Mouse (Mus musculus): ENCODE data around the gene Pde4d. TPM values are rescaled to one million over a fixed set of nuclear protein-coding genes. Genes with fewer than 3 reads are reported as not detected.

The Pde4d gene
- total and polyA plus RNA-seq, 2 experiments from 2014 or later: 19.0 to 103 TPM

- DNase-seq (ENCODE audit: low spot score) (no peak), ATAC-seq (ENCODE audit: low FRiP score) (no peak)
- H3K4me2 ChIP-seq (ENCODE audit: low read depth, low read length, poor library complexity, severe bottlenecking): no peak overlapping the region
- H3K27ac ChIP-seq (ENCODE audit: low read depth, low read length): no peak overlapping the region
- no peaks in the 10 kb centered on the region for H3K9me3 ChIP-seq (ENCODE audit: low read length)
- H3K36me3 ChIP-seq (ENCODE audit: insufficient read depth, low read length): no peaks in the 10 kb centered on the region
- H3K9ac ChIP-seq (replicated peaks; ENCODE audit: low read length, poor library complexity, severe bottlenecking): no peak overlapping the region
- no peaks in the 10 kb centered on the region for H3K4me1 ChIP-seq (ENCODE audit: insufficient read depth, low read length)
- WGBS: 50% methylated on average over 1 of the region's 1 CpGs
- no peaks in the 10 kb centered on the region for H3K27me3 ChIP-seq (ENCODE audit: insufficient read depth, low read length)
- TF ChIP-seq CTCF (IDR thresholded peaks at IDR 0.05): no peak
- H3K4me3 ChIP-seq (ENCODE audit: low read depth, low read length): no peak overlapping the region
These were observed 1414.1 kb downstream of the Pde4d start for GRCm38 (mm10) chr13:109863826-109864225.

GRCm38 (mm10) chr13:109864311-109864710 is 1414.6 kb downstream of the Pde4d start:
- WGBS: 90% methylated on average over 6 of the region's 6 CpGs

GRCm38 (mm10) chr13:109880392-109880791 is 1430.6 kb downstream of the Pde4d start:
- Histone ChIP-seq H3K27ac (ENCODE audit: low read depth, low read length) (no peak overlapping the region), H3K9ac (replicated peaks; ENCODE audit: low read length, poor library complexity, severe bottlenecking) (no peak overlapping the region), H3K4me3 (ENCODE audit: low read depth, low read length) (no peak overlapping the region), H3K36me3 (ENCODE audit: insufficient read depth, low read length) (no peaks in the 10 kb centered on the region), H3K27me3 (ENCODE audit: insufficient read depth, low read length) (no peaks in the 10 kb centered on the region), H3K4me1 (ENCODE audit: insufficient read depth, low read length) (no peaks in the 10 kb centered on the region), H3K9me3 (ENCODE audit: low read length) (no peaks in the 10 kb centered on the region), H3K4me2 (ENCODE audit: low read depth, low read length, poor library complexity, severe bottlenecking) (no peak overlapping the region)
- ATAC-seq (ENCODE audit: low FRiP score) (no peak), DNase-seq (ENCODE audit: low spot score) (peak; percentile 23)
- 50% methylated on average over 8 of the region's 8 CpGs for WGBS
- no peak for TF ChIP-seq CTCF (IDR thresholded peaks at IDR 0.05)

More at GRCm38 (mm10) chr13:109864311-109864710, 1414.6 kb downstream of the Pde4d start:
- H3K36me3 ChIP-seq (ENCODE audit: insufficient read depth, low read length): no peaks in the 10 kb centered on the region
- H3K9me3 ChIP-seq (ENCODE audit: low read length): no peaks in the 10 kb centered on the region
- TF ChIP-seq CTCF (IDR thresholded peaks at IDR 0.05): no peak
- H3K27me3 ChIP-seq (ENCODE audit: insufficient read depth, low read length): no peaks in the 10 kb centered on the region
- H3K4me3 ChIP-seq (ENCODE audit: low read depth, low read length): no peak overlapping the region
- no peak overlapping the region for H3K9ac ChIP-seq (replicated peaks; ENCODE audit: low read length, poor library complexity, severe bottlenecking)
- H3K4me2 ChIP-seq (ENCODE audit: low read depth, low read length, poor library complexity, severe bottlenecking): no peak overlapping the region
- DNase-seq (ENCODE audit: low spot score): no peak
- H3K4me1 ChIP-seq (ENCODE audit: insufficient read depth, low read length): no peaks in the 10 kb centered on the region
- no peak for ATAC-seq (ENCODE audit: low FRiP score)
- no peak overlapping the region for H3K27ac ChIP-seq (ENCODE audit: low read depth, low read length)

GRCm38 (mm10) chr13:109881161-109881857 is 1431.6 kb downstream of the Pde4d start:
- no peak overlapping the region for H3K9ac ChIP-seq (replicated peaks; ENCODE audit: low read length, poor library complexity, severe bottlenecking)
- H3K4me3 ChIP-seq (ENCODE audit: low read depth, low read length): no peak overlapping the region
- TF ChIP-seq CTCF (IDR thresholded peaks at IDR 0.05): no peak
- H3K4me1 ChIP-seq (ENCODE audit: insufficient read depth, low read length): no peaks in the 10 kb centered on the region
- no peak overlapping the region for H3K27ac ChIP-seq (ENCODE audit: low read depth, low read length)
- DNase-seq (ENCODE audit: low spot score) (no peak), ATAC-seq (ENCODE audit: low FRiP score) (no peak)
- no peak overlapping the region for H3K4me2 ChIP-seq (ENCODE audit: low read depth, low read length, poor library complexity, severe bottlenecking)
- H3K9me3 ChIP-seq (ENCODE audit: low read length): no peaks in the 10 kb centered on the region
- H3K36me3 ChIP-seq (ENCODE audit: insufficient read depth, low read length): no peaks in the 10 kb centered on the region
- no peaks in the 10 kb centered on the region for H3K27me3 ChIP-seq (ENCODE audit: insufficient read depth, low read length)
- 88% methylated on average over 11 of the region's 11 CpGs for WGBS

GRCm38 (mm10) chr13:109883636-109884035 is 1433.9 kb downstream of the Pde4d start:
- no peak for TF ChIP-seq CTCF (IDR thresholded peaks at IDR 0.05)
- WGBS: 77% methylated on average over 5 of the region's 5 CpGs
- no peak overlapping the region for H3K4me2 ChIP-seq (ENCODE audit: low read depth, low read length, poor library complexity, severe bottlenecking)
- H3K36me3 ChIP-seq (ENCODE audit: insufficient read depth, low read length): no peaks in the 10 kb centered on the region
- H3K27me3 ChIP-seq (ENCODE audit: insufficient read depth, low read length): no peaks in the 10 kb centered on the region
- ATAC-seq (ENCODE audit: low FRiP score) (no peak), DNase-seq (ENCODE audit: low spot score) (no peak)
- H3K4me1 ChIP-seq (ENCODE audit: insufficient read depth, low read length): no peaks in the 10 kb centered on the region
- no peak overlapping the region for H3K27ac ChIP-seq (ENCODE audit: low read depth, low read length)
- H3K4me3 ChIP-seq (ENCODE audit: low read depth, low read length): no peak overlapping the region
- H3K9ac ChIP-seq (replicated peaks; ENCODE audit: low read length, poor library complexity, severe bottlenecking): no peak overlapping the region
- H3K9me3 ChIP-seq (ENCODE audit: low read length): no peaks in the 10 kb centered on the region

- DNase-seq (ENCODE audit: low spot score): no peak
- no peaks in the 10 kb centered on the region for H3K9me3 ChIP-seq (ENCODE audit: low read length)
- TF ChIP-seq CTCF (IDR thresholded peaks at IDR 0.05): no peak
- no peaks in the 10 kb centered on the region for H3K4me1 ChIP-seq (ENCODE audit: insufficient read depth, low read length)
- no peak for ATAC-seq (ENCODE audit: low FRiP score)
- no peak overlapping the region for H3K4me3 ChIP-seq (ENCODE audit: low read depth, low read length)
- WGBS: 84% methylated on average over 7 of the region's 7 CpGs
- no peaks in the 10 kb centered on the region for H3K36me3 ChIP-seq (ENCODE audit: insufficient read depth, low read length)
- H3K27ac ChIP-seq (ENCODE audit: low read depth, low read length): no peak overlapping the region
- no peaks in the 10 kb centered on the region for H3K27me3 ChIP-seq (ENCODE audit: insufficient read depth, low read length)
- no peak overlapping the region for H3K9ac ChIP-seq (replicated peaks; ENCODE audit: low read length, poor library complexity, severe bottlenecking)
- H3K4me2 ChIP-seq (ENCODE audit: low read depth, low read length, poor library complexity, severe bottlenecking): no peak overlapping the region
These were observed 1435.1 kb downstream of the Pde4d start for GRCm38 (mm10) chr13:109884812-109885211.
